Mouse (Mus musculus): Measurements from ENCODE around the gene Mdh1. TPM values are rescaled to one million over a fixed set of nuclear protein-coding genes. Genes with fewer than 3 reads are reported as not detected.
"Not testable (repeated sequence)": the region's sequence is repeated elsewhere in the genome, so short reads cannot be mapped to it uniquely, and the experiment has no call there.

The Mdh1 gene
- polyA plus RNA-seq, 1 experiment, result 1,349 TPM

GRCm38 (mm10) chr11:21540622-21541021 is 31.5 kb downstream of the Mdh1 start:
- Histone ChIP-seq H3K4me1 (ENCODE audit: control insufficient read depth, insufficient read depth, low read length) (no peaks in the 10 kb centered on the region), H3K4me3 (replicated peaks; ENCODE audit: insufficient read depth, low read depth, low read length) (no peak overlapping the region), H3K27ac (ENCODE audit: insufficient read depth, low read length) (no peak overlapping the region), H3K27me3 (ENCODE audit: control insufficient read depth, insufficient read depth, low read length) (no peaks in the 10 kb centered on the region)
- WGBS, result 92% methylated on average over 2 of the region's 2 CpGs
- TF ChIP-seq CTCF (IDR thresholded peaks at IDR 0.05; ENCODE audit: borderline replicate concordance, insufficient read depth, low read depth, low read length) (no peak), POLR2A (IDR thresholded peaks at IDR 0.05; ENCODE audit: borderline replicate concordance, insufficient read depth, low read length) (no peak)
- no peak for DNase-seq

GRCm38 (mm10) chr11:21540072-21540471 is 32.1 kb downstream of the Mdh1 start:
- H3K27ac ChIP-seq (ENCODE audit: insufficient read depth, low read length), result no peak overlapping the region
- DNase-seq, result no peak
- H3K27me3 ChIP-seq (ENCODE audit: control insufficient read depth, insufficient read depth, low read length), result no peaks in the 10 kb centered on the region
- 62% methylated on average over 2 of the region's 2 CpGs for WGBS
- H3K4me1 ChIP-seq (ENCODE audit: control insufficient read depth, insufficient read depth, low read length), result no peaks in the 10 kb centered on the region
- TF ChIP-seq POLR2A (IDR thresholded peaks at IDR 0.05; ENCODE audit: borderline replicate concordance, insufficient read depth, low read length), result no peak
- no peak for TF ChIP-seq CTCF (IDR thresholded peaks at IDR 0.05; ENCODE audit: borderline replicate concordance, insufficient read depth, low read depth, low read length)
- no peak overlapping the region for H3K4me3 ChIP-seq (replicated peaks; ENCODE audit: insufficient read depth, low read depth, low read length)

GRCm38 (mm10) chr11:21530856-21531255 is 41.3 kb downstream of the Mdh1 start:
- H3K4me1 ChIP-seq (ENCODE audit: control insufficient read depth, insufficient read depth, low read length); H3K27me3 ChIP-seq (ENCODE audit: control insufficient read depth, insufficient read depth, low read length); DNase-seq; H3K4me3 ChIP-seq (replicated peaks; ENCODE audit: insufficient read depth, low read depth, low read length); H3K27ac ChIP-seq (ENCODE audit: insufficient read depth, low read length): not testable (repeated sequence)
- WGBS, result 87% methylated on average over 2 of the region's 2 CpGs

GRCm38 (mm10) chr11:21528676-21529394 is 43.3 kb downstream of the Mdh1 start:
- no peak for DNase-seq
- Histone ChIP-seq H3K27me3 (ENCODE audit: control insufficient read depth, insufficient read depth, low read length) (no peaks in the 10 kb centered on the region), H3K27ac (ENCODE audit: insufficient read depth, low read length) (no peak overlapping the region), H3K4me3 (replicated peaks; ENCODE audit: insufficient read depth, low read depth, low read length) (no peak overlapping the region), H3K4me1 (ENCODE audit: control insufficient read depth, insufficient read depth, low read length) (no peaks in the 10 kb centered on the region)
- 70% methylated on average over 2 of the region's 2 CpGs for WGBS
- no peak for TF ChIP-seq CTCF (IDR thresholded peaks at IDR 0.05; ENCODE audit: borderline replicate concordance, insufficient read depth, low read depth, low read length)

GRCm38 (mm10) chr11:21517726-21518125 is 54.4 kb downstream of the Mdh1 start:
- no peak overlapping the region for H3K4me3 ChIP-seq (replicated peaks; ENCODE audit: insufficient read depth, low read depth, low read length)
- H3K4me1 ChIP-seq (ENCODE audit: control insufficient read depth, insufficient read depth, low read length), result no peaks in the 10 kb centered on the region
- 86% methylated on average over 9 of the region's 9 CpGs for WGBS
- no peak overlapping the region for H3K27ac ChIP-seq (ENCODE audit: insufficient read depth, low read length)
- no peak for TF ChIP-seq POLR2A (IDR thresholded peaks at IDR 0.05; ENCODE audit: borderline replicate concordance, insufficient read depth, low read length)
- no peak for TF ChIP-seq CTCF (IDR thresholded peaks at IDR 0.05; ENCODE audit: borderline replicate concordance, insufficient read depth, low read depth, low read length)
- no peak for DNase-seq
- no peaks in the 10 kb centered on the region for H3K27me3 ChIP-seq (ENCODE audit: control insufficient read depth, insufficient read depth, low read length)

- H3K4me3 ChIP-seq (replicated peaks; ENCODE audit: insufficient read depth, low read depth, low read length); H3K4me1 ChIP-seq (ENCODE audit: control insufficient read depth, insufficient read depth, low read length); H3K27ac ChIP-seq (ENCODE audit: insufficient read depth, low read length); H3K27me3 ChIP-seq (ENCODE audit: control insufficient read depth, insufficient read depth, low read length); DNase-seq: not testable (repeated sequence)
- 97% methylated on average over 1 of the region's 1 CpGs for WGBS
Observed at GRCm38 (mm10) chr11:21516396-21516795, 55.8 kb downstream of the Mdh1 start.

GRCm38 (mm10) chr11:21510577-21510976 is 61.6 kb downstream of the Mdh1 start:
- H3K27me3 ChIP-seq (ENCODE audit: control insufficient read depth, insufficient read depth, low read length); H3K4me1 ChIP-seq (ENCODE audit: control insufficient read depth, insufficient read depth, low read length); H3K4me3 ChIP-seq (replicated peaks; ENCODE audit: insufficient read depth, low read depth, low read length); H3K27ac ChIP-seq (ENCODE audit: insufficient read depth, low read length); DNase-seq: not testable (repeated sequence)
- WGBS, result 95% methylated on average over 1 of the region's 1 CpGs

GRCm38 (mm10) chr11:21508713-21509112 is 63.5 kb downstream of the Mdh1 start:
- DNase-seq; H3K4me1 ChIP-seq (ENCODE audit: control insufficient read depth, insufficient read depth, low read length); H3K4me3 ChIP-seq (replicated peaks; ENCODE audit: insufficient read depth, low read depth, low read length); H3K27me3 ChIP-seq (ENCODE audit: control insufficient read depth, insufficient read depth, low read length); H3K27ac ChIP-seq (ENCODE audit: insufficient read depth, low read length): not testable (repeated sequence)
- WGBS, result 80% methylated on average over 1 of the region's 1 CpGs

GRCm38 (mm10) chr11:21507073-21507472 is 65.1 kb downstream of the Mdh1 start:
- H3K27ac ChIP-seq (ENCODE audit: insufficient read depth, low read length); H3K4me3 ChIP-seq (replicated peaks; ENCODE audit: insufficient read depth, low read depth, low read length); H3K27me3 ChIP-seq (ENCODE audit: control insufficient read depth, insufficient read depth, low read length); H3K4me1 ChIP-seq (ENCODE audit: control insufficient read depth, insufficient read depth, low read length); DNase-seq: not testable (repeated sequence)
- 81% methylated on average over 5 of the region's 5 CpGs for WGBS

Other genes with a start within 250 kb of the Mdh1 start
- gene Ugp2, start 201.2 kb downstream of the Mdh1 start, polyA plus RNA-seq (2012; rRNA removed), result 47.2 and 49.8 TPM in 2 replicates
- gene Wdpcp, start 132 bp downstream of the Mdh1 start, polyA plus RNA-seq (2012; rRNA removed), result 4.3 and 4.9 TPM in 2 replicates